Mouse (Mus musculus) intestine, embryonic 16.5 days (tissue): ENCODE results near the gene Lrrc8b. TPM values are rescaled to one million over a fixed set of nuclear protein-coding genes. Genes with fewer than 3 reads are reported as not detected.

Experiments used
- ATAC-seq: fragments of 200-750 bp; cut with Nextera tagmentation; 2 replicates; pipeline ENCODE4 v1.8.0; 2017; ENCODE audit warnings: moderate TSS enrichment, moderate library complexity
- H3K27ac ChIP-seq: fragments of 300-500 bp; sonication (generic); 2 replicates; pipeline ENCODE4 v1.5.1; 2014; ENCODE audit warnings: mild to moderate bottlenecking, low read length
- H3K27me3 ChIP-seq: fragments of 300-500 bp; sonication (generic); replicated peaks from 2 replicates; pipeline ENCODE4 v1.6.1; 2014; ENCODE audit warnings: low read length, control low read depth, mixed read lengths; ENCODE audit not compliant: control insufficient read depth, insufficient read depth
- H3K36me3 ChIP-seq: fragments of 300-500 bp; sonication (generic); 2 replicates; pipeline ENCODE4 v1.6.1; 2014; ENCODE audit warnings: low read length, control low read depth; ENCODE audit not compliant: control insufficient read depth, insufficient read depth
- H3K4me1 ChIP-seq: fragments of 300-500 bp; sonication (generic); 2 replicates; pipeline ENCODE4 v1.6.1; 2014; ENCODE audit warnings: low read length, control low read depth, mixed read lengths; ENCODE audit not compliant: control insufficient read depth, insufficient read depth
- H3K4me2 ChIP-seq: fragments of 300-500 bp; sonication (generic); 2 replicates; pipeline ENCODE4 v1.6.1; 2014; ENCODE audit warnings: low read depth, low read length, control low read depth
- H3K4me3 ChIP-seq: fragments of 300-500 bp; sonication (generic); 2 replicates; pipeline ENCODE4 v1.5.1; 2014; ENCODE audit warnings: mild to moderate bottlenecking, low read length
- H3K9ac ChIP-seq: fragments of 300-500 bp; sonication (generic); 2 replicates; pipeline ENCODE4 v1.6.1; 2014; ENCODE audit warnings: low read depth, low read length
- H3K9me3 ChIP-seq: fragments of 300-500 bp; sonication (generic); 2 replicates; pipeline ENCODE4 v1.6.1; 2016; ENCODE audit warnings: low read length, control low read depth; ENCODE audit not compliant: control insufficient read depth
- WGBS: fragments of 180-500 bp; shearing (Covaris S2); extraction: QIAGEN DNeasy Blood & Tissue Kit; methylation state at CpG from one replicate; pipeline ENCODE4 v1.1.7; 2014; 5-methylcytosine and 5-hydroxymethylcytosine counted together
- polyA plus RNA-seq: library from polyadenylated mRNA; unstranded; fragments of >200 nt; fragmentation: Nextera tagmentation; extraction: Ambion mirVana; gene quantifications from 2 replicates; pipeline ENCODE4 v1.2.1, GENCODE M21; 2015

Lrrc8b gene
- polyA plus RNA-seq, 1 experiment from 2014 or later, result 3.1 TPM

DNA sequence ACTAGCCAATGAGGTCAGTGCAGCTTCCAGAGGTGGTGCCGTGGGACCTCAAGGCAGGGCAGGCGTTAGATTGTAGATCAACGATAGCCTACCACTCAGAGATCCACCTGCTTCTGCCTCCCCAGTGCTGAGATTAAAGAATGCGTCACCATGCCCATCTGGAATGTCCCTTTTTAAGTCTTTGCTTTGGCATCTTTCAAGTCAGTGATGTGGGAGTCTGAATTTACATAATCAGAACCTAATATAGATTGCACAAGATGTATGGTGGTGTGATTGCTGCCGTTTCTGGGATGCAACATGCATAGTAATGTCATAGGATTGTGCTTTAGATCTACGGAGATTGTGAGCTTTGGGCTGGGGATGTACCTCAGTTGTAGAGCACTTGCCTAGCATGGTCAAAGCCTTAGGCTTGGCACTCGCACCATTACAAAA is 50.9 kb downstream of the Lrrc8b start:
- Histone ChIP-seq H3K9ac (no peak overlapping the region), H3K27ac (no peak overlapping the region), H3K27me3 (no peaks in the 10 kb centered on the region), H3K4me2 (no peak overlapping the region), H3K4me1 (no peaks in the 10 kb centered on the region), H3K4me3 (no peak overlapping the region), H3K9me3 (no peaks in the 10 kb centered on the region), H3K36me3 (no peaks in the 10 kb centered on the region)
- ATAC-seq, result no peak
- WGBS, result 90% methylated on average over 7 of the region's 7 CpGs

DNA sequence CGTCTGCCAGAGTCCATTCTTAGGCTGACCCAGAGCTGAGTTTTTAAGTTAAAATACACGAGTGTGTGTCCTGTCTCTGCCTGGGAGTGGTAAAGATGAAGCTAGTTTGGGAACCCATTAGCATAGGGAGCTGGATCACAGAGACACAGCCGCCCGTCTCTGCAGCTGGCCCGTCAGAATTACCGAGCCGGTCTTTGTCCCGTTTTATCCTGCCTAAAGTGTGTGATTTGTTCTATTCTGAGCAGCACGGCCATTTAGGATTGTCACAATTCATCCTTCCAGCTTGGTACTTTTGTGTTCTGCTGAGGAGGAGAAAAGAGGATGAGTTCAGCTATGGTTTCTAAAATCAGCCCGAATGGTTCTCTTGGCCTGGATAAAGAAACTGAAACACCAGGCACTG is 51.7 kb downstream of the Lrrc8b start:
- no peak overlapping the region for H3K27ac ChIP-seq
- WGBS, result 85% methylated on average over 10 of the region's 10 CpGs
- no peaks in the 10 kb centered on the region for H3K9me3 ChIP-seq
- H3K4me1 ChIP-seq, result no peaks in the 10 kb centered on the region
- H3K4me3 ChIP-seq, result no peak overlapping the region
- H3K9ac ChIP-seq, result no peak overlapping the region
- no peaks in the 10 kb centered on the region for H3K27me3 ChIP-seq
- no peak overlapping the region for H3K4me2 ChIP-seq
- no peak for ATAC-seq
- no peaks in the 10 kb centered on the region for H3K36me3 ChIP-seq

DNA sequence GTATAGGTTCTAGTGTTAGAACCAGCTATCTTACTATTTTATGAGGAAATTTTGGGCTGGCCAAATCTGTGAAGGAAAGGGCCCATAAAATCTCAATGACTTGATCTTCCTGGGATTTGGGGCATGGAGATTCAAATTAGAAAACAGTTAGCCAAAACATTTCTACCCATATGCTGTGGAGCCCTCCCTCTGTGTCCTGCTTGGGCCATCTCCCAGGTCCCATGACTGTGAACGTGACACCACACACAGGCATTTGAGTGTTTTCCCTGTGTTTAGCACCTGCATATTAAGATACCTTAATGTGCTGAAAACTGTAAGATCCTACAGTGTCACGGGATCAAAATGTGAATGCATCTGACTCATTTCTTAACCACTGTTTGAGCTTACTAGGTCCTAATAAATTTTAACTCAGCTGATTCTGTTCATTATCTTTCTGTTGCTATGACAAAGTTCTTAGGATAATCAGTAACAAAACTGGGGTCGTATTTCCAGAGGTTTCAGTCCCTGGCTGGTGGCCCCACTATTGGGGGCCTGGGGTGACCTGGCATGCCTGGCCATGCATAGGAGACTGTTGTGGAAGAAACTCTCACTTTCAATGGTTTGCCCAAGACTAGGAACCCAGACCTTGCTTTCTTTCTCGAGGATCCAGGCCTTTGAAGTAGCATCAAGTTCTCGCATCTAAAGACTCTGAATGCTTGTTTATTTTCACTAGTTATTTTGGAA is 57.6 kb downstream of the Lrrc8b start:
- Histone ChIP-seq H3K27ac (no peak overlapping the region), H3K9ac (no peak overlapping the region), H3K4me2 (no peak overlapping the region), H3K9me3 (no peaks in the 10 kb centered on the region), H3K4me3 (no peak overlapping the region), H3K36me3 (no peaks in the 10 kb centered on the region), H3K27me3 (no peaks in the 10 kb centered on the region), H3K4me1 (no peaks in the 10 kb centered on the region)
- no peak for ATAC-seq
- 67% methylated on average over 5 of the region's 5 CpGs for WGBS

DNA sequence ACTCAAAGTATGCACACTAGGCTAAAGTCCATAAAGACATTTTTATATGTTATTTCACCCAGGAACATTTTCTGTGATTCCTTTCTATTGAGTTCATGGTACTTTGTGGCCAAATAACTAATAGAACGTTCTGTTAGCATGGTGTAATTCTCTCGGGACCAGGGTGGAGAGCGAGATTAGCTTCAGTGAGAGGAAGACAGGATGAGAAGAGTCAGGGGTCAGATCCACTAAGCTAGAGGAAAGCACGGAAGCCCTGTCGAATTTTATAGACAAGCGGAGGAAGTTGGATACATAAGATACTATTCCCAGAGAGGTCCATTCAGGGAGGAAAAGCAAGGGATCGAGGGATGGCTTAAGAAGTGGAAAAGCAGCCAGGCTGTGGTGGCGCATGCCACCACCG is 62.0 kb downstream of the Lrrc8b start:
- Histone ChIP-seq H3K9ac (no peak overlapping the region), H3K36me3 (0 out of 2 replicates have a peak, but pooled peaks cover 6% of the 10 kb centered on the region), H3K27me3 (no peaks in the 10 kb centered on the region), H3K9me3 (no peaks in the 10 kb centered on the region), H3K4me1 (no peaks in the 10 kb centered on the region), H3K27ac (no peak overlapping the region), H3K4me3 (no peak overlapping the region), H3K4me2 (no peak overlapping the region)
- no peak for ATAC-seq
- WGBS, result 84% methylated on average over 9 of the region's 9 CpGs

DNA sequence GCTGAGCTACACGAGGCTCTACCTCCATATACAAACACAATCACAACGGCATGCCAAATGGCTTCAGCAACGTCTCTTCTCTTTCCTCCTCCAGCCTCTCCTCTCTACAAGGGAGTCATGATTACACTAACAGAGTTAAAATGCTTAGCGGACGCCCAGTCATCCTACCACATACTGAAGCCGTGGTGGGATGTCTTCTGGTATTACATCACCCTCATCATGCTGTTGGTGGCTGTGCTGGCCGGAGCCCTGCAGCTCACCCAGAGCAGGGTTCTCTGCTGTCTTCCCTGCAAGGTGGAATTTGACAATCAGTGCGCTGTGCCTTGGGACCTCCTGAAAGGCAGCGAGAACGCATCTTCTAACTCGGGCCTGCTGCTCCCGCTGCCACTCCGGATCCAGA is 64.1 kb downstream of the Lrrc8b start:
- no peaks in the 10 kb centered on the region for H3K9me3 ChIP-seq
- H3K4me2 ChIP-seq, result no peak overlapping the region
- H3K4me1 ChIP-seq, result no peaks in the 10 kb centered on the region
- H3K36me3 ChIP-seq, result 0 out of 2 replicates have a peak, but pooled peaks cover 6% of the 10 kb centered on the region
- H3K27ac ChIP-seq, result no peak overlapping the region
- no peak overlapping the region for H3K4me3 ChIP-seq
- 87% methylated on average over 13 of the region's 13 CpGs for whole genome bisulfite sequencing
- H3K27me3 ChIP-seq, result no peaks in the 10 kb centered on the region
- no peak overlapping the region for H3K9ac ChIP-seq
- no peak for ATAC-seq

DNA sequence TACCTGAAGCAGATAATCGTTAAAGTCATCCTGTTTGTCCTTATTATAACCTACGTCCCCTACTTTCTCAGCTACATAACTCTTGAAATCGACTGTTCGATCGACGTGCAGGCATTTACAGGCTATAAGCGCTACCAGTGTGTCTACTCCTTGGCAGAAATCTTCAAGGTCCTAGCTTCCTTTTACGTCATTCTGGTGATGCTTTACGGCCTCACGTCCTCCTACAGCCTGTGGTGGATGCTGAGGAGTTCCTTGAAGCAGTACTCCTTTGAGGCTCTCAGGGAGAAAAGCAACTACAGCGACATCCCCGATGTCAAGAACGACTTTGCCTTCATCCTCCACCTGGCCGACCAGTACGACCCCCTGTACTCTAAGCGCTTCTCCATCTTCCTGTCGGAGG is 65.0 kb downstream of the Lrrc8b start:
- Histone ChIP-seq H3K27me3 (no peaks in the 10 kb centered on the region), H3K9me3 (no peaks in the 10 kb centered on the region), H3K36me3 (0 out of 2 replicates have a peak, but pooled peaks cover 6% of the 10 kb centered on the region), H3K4me3 (no peak overlapping the region), H3K4me1 (no peaks in the 10 kb centered on the region), H3K4me2 (no peak overlapping the region), H3K27ac (no peak overlapping the region), H3K9ac (no peak overlapping the region)
- no peak for ATAC-seq
- 95% methylated on average over 17 of the region's 17 CpGs for WGBS

DNA sequence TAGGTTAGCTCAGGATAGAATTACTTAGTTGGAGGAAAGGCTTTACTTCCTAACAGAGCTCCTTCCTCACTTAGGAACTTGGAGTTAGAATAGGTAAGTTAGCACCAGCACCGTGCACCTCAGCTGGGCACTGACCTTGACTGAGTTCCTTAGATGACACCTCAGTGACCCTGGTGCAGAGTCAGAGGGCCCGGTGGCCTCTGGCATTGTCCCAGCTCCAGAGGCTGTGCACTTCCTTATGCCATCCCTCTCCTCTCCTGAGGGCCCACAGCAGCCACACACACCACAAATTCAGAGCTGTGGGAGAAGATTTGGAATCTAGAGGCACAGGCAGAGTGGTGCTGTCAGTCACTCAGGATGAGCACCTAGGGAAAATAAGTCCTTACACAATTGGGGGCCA is 68.1 kb downstream of the Lrrc8b start:
- H3K4me1 ChIP-seq, result no peaks in the 10 kb centered on the region
- 0 out of 2 replicates have a peak, but pooled peaks cover 6% of the 10 kb centered on the region for H3K36me3 ChIP-seq
- H3K27ac ChIP-seq, result no peak overlapping the region
- H3K4me3 ChIP-seq, result no peak overlapping the region
- H3K27me3 ChIP-seq, result no peaks in the 10 kb centered on the region
- H3K9me3 ChIP-seq, result no peaks in the 10 kb centered on the region
- WGBS, result 77% methylated on average over 2 of the region's 2 CpGs
- no peak for ATAC-seq
- no peak overlapping the region for H3K9ac ChIP-seq
- no peak overlapping the region for H3K4me2 ChIP-seq

DNA sequence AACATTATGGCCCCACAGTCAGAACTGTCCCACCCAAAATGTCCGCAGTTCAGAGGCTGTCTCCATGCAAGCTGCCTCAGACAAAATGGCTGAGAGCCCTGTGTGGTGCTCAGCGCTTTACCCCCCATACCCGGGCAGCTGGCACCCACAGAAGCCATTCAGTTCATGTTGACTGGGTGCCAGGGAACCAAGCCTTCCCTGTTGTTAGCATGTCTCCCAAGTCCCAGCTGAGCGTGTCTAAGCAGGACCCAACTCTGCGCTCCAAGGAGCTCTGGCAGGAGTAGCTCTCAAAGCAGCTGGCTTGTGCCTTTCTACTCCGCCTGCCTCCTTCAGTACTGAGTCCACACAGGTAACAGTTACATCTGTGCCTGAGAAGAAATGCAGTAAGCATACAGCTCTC is 68.7 kb downstream of the Lrrc8b start:
- Histone ChIP-seq H3K4me2 (no peak overlapping the region), H3K36me3 (0 out of 2 replicates have a peak, but pooled peaks cover 6% of the 10 kb centered on the region), H3K27ac (no peak overlapping the region), H3K9ac (no peak overlapping the region), H3K27me3 (no peaks in the 10 kb centered on the region), H3K9me3 (no peaks in the 10 kb centered on the region), H3K4me3 (no peak overlapping the region), H3K4me1 (no peaks in the 10 kb centered on the region)
- ATAC-seq, result no peak
- 90% methylated on average over 6 of the region's 6 CpGs for WGBS

DNA sequence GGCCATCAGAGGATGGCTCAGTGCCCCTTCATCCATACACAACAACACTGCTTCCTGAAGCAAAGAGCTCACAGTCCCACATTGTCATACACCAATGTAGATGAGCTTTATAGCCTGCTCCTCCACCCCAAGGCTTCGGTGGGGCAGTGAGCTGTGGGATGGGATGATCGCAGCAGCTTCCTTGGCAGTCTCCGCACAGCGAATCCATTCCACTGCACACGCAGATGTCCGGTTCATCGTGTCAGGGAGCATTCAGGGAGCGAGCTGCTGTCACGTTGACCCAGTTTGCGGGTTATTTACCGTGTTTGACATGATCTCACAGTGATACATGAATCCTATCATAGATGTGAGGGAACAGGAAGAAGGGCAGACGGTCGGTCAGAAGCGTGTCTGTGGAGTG is 69.3 kb downstream of the Lrrc8b start:
- 0 out of 2 replicates have a peak, but pooled peaks cover 4% of the 10 kb centered on the region for H3K36me3 ChIP-seq
- H3K4me1 ChIP-seq, result no peaks in the 10 kb centered on the region
- no peak for ATAC-seq
- no peaks in the 10 kb centered on the region for H3K9me3 ChIP-seq
- H3K9ac ChIP-seq, result no peak overlapping the region
- no peaks in the 10 kb centered on the region for H3K27me3 ChIP-seq
- H3K4me3 ChIP-seq, result no peak overlapping the region
- WGBS, result 95% methylated on average over 14 of the region's 14 CpGs
- H3K4me2 ChIP-seq, result no peak overlapping the region
- H3K27ac ChIP-seq, result no peak overlapping the region

DNA sequence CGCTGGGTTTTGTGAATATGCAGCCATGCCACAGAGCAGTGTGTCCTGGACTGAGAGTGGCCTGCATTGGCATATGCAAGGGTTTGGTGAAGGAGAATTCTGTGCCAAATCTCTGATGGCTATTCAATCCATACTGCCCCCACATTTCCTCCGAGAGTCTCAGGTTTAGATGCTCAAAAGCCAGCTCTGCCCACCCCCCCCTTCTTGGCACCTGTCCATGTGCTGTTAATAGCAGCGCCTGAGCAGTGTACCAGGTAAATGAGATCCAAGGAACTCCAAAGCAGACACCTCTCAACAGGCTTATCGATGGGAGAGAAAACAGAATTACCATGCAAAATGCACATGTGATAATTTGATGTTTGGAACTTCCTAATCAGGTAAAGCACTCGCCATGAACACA is 74.6 kb downstream of the Lrrc8b start:
- H3K4me1 ChIP-seq, result no peaks in the 10 kb centered on the region; the same call in 1 of the 2 replicates
- WGBS, result 87% methylated on average over 5 of the region's 5 CpGs
- H3K27me3 ChIP-seq, result no peaks in the 10 kb centered on the region
- H3K36me3 ChIP-seq, result no peaks in the 10 kb centered on the region
- H3K9me3 ChIP-seq, result no peaks in the 10 kb centered on the region
- H3K4me3 ChIP-seq, result no peak overlapping the region
- no peak overlapping the region for H3K9ac ChIP-seq
- no peak for ATAC-seq
- no peak overlapping the region for H3K4me2 ChIP-seq
- no peak overlapping the region for H3K27ac ChIP-seq
